Mouse (Mus musculus) ES-CJ7 (cell line): ENCODE data around the gene Spata13.

ENCODE experiments used
- DNase-seq: peaks from one replicate; pipeline ENCODE4 v3.0.0; 2011; ENCODE audit warnings: low read depth, low spot score

Spata13 gene

GRCm38 (mm10) chr14:60639195-60639594, 5.4 kb downstream of the Spata13 start:
- no peak for DNase-seq

GRCm38 (mm10) chr14:60641120-60641519, 7.3 kb downstream of the Spata13 start:
- no peak for DNase-seq

- DNase-seq: no peak
These were observed 8.3 kb downstream of the Spata13 start for GRCm38 (mm10) chr14:60642131-60642530.

GRCm38 (mm10) chr14:60643098-60643870, 9.5 kb downstream of the Spata13 start:
- DNase-seq: peak; percentile 34

GRCm38 (mm10) chr14:60646373-60646772, 12.6 kb downstream of the Spata13 start:
- DNase-seq: no peak

- no peak for DNase-seq
These were observed 14.1 kb downstream of the Spata13 start for GRCm38 (mm10) chr14:60647885-60648284.

- no peak for DNase-seq
These were observed 15.2 kb downstream of the Spata13 start for GRCm38 (mm10) chr14:60648956-60649355.

GRCm38 (mm10) chr14:60653184-60653583, 19.4 kb downstream of the Spata13 start:
- DNase-seq: peak; percentile 18

- DNase-seq: peak; percentile 8
These were observed 20.2 kb downstream of the Spata13 start for GRCm38 (mm10) chr14:60653977-60654376.

GRCm38 (mm10) chr14:60654708-60655107, 20.9 kb downstream of the Spata13 start:
- DNase-seq: no peak

- no peak for DNase-seq
These were observed 22.3 kb downstream of the Spata13 start for GRCm38 (mm10) chr14:60655941-60656700.

- no peak for DNase-seq
These were observed 22.9 kb downstream of the Spata13 start for GRCm38 (mm10) chr14:60656701-60657085.

GRCm38 (mm10) chr14:60657891-60658290, 24.1 kb downstream of the Spata13 start:
- no peak for DNase-seq

GRCm38 (mm10) chr14:60659498-60659897, 25.7 kb downstream of the Spata13 start:
- DNase-seq: no peak

GRCm38 (mm10) chr14:60660591-60660990, 26.8 kb downstream of the Spata13 start:
- no peak for DNase-seq

GRCm38 (mm10) chr14:60661281-60661680, 27.5 kb downstream of the Spata13 start:
- DNase-seq: no peak

- DNase-seq: no peak
These were observed 29.6 kb downstream of the Spata13 start for GRCm38 (mm10) chr14:60663309-60663940.

GRCm38 (mm10) chr14:60664641-60665040, 30.8 kb downstream of the Spata13 start:
- DNase-seq: no peak

GRCm38 (mm10) chr14:60665263-60665662, 31.5 kb downstream of the Spata13 start:
- DNase-seq: no peak

- no peak for DNase-seq
These were observed 32.5 kb downstream of the Spata13 start for GRCm38 (mm10) chr14:60666252-60666651.

- DNase-seq: no peak
These were observed 36.4 kb downstream of the Spata13 start for GRCm38 (mm10) chr14:60670191-60670590.

- no peak for DNase-seq
These were observed 37.7 kb downstream of the Spata13 start for GRCm38 (mm10) chr14:60671504-60671903.
